Comparison of ENCODE assay signal across 24 mouse cellular contexts in the genomic region with DNA sequence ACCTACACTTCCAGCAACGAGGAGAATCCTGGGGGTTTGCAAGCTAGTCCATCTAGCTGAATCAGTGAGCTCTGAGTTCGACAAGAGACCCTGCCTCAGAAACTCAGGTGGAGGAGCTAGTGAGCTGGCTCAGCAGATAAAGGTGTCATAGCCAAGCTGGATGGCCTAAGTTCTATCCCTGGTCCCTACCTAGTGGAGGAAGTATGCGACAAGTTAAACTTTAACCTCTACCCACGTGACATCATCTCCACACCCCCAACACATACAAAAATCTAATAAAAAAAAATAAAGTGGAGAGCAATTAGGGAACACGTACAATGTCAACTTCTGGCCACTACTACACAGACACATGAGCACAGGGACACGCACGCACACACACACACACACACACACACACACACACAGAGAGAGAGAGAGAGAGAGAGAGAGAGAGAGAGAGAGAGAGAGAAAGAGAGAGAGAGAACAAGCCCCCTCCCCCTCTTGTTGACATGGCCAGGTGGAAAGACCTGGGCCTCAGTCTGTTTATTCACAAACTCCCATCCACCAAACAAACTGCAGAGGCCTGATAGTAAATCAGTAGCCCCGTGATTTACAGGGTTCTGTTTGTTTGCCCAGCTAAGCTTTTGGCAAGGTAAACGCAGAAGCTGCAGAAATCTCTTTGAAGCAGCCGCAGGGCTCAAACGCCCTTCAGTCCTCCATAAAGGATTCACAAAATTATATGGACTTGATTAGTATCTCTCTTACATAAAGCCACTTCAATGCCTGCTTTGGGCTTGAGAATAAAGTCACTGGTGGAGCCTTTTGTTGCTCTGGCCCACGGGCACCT.
A peak's percentile ranks its signal among the peaks of the same experiment; 100 is the strongest.
DNase-seq lines count a peak whose midpoint lies in the region; ATAC-seq and TF ChIP-seq lines count a peak whose summit lies in the region.
"Had no signal": no experiment of that assay in that cellular context is flagged by ENCODE, and none has a peak within 500 bp of the region (broad histone marks: within the 10 kb centered on the region; RNA-seq: fewer than 3 reads in every experiment).

No protein-coding gene starts in this region.

- no peak for TF ChIP-seq POLR2A in MEL (IDR thresholded peaks at IDR 0.05; ENCODE audit: control insufficient read depth in 1 of 2, insufficient read depth in 1 of 2, low read depth in 1 of 2, low read length in 2 of 2, poor library complexity in 1 of 2)

- no peak for DNase-seq in limb, embryonic 10.5 days (ENCODE audit: low spot score)
- DNase-seq in MEL (ENCODE audit: low read depth, low spot score), result no peak
- DNase-seq in thymus, adult 18-20 months, result no peak
- no peak for DNase-seq in thymus, postnatal 14 days
- DNase-seq: adrenal gland, adult 8-10 months; heart, postnatal 4 days; kidney, adult 8-10 months; kidney, postnatal 14 days; layer of hippocampus, postnatal 36 days; lung, adult 18-20 months; lung, postnatal 10 days; thymus, postnatal 4 days had no signal

- no peak overlapping the region for H3K4me2 ChIP-seq in limb, embryonic 12.5 days
- no peak overlapping the region for H3K4me2 ChIP-seq in intestine, embryonic 16.5 days (ENCODE audit: low read depth, low read length)
- no peak overlapping the region for H3K4me2 ChIP-seq in midbrain, embryonic 16.5 days (ENCODE audit: low read length)
- H3K4me2 ChIP-seq: forebrain, embryonic 13.5 days; heart, embryonic 15.5 days; limb, embryonic 13.5 days; midbrain, embryonic 12.5 days; stomach, embryonic 15.5 days had no signal

- H3K27ac ChIP-seq in limb, embryonic 12.5 days, result 0 out of 2 replicates have a peak overlapping the region, but pooled peaks have one; percentile 23
- no peak overlapping the region for H3K27ac ChIP-seq in limb, embryonic 10.5 days
- no peak overlapping the region for H3K27ac ChIP-seq in MEL (ENCODE audit: control insufficient read depth, low read depth, low read length)
- no peak overlapping the region for H3K27ac ChIP-seq in intestine, embryonic 16.5 days (ENCODE audit: low read length)
- H3K27ac ChIP-seq in midbrain, embryonic 16.5 days (ENCODE audit: low read length), result peak overlapping the region; percentile 34
- H3K27ac ChIP-seq: heart, embryonic 15.5 days; layer of hippocampus, adult 2 months; limb, embryonic 13.5 days; midbrain, embryonic 12.5 days; stomach, embryonic 15.5 days had no signal

- H3K27me3 ChIP-seq in limb, embryonic 12.5 days, result 0 out of 2 replicates have a peak, but pooled peaks cover 8% of the 10 kb centered on the region
- peaks cover 30% of the 10 kb centered on the region for H3K27me3 ChIP-seq in limb, embryonic 10.5 days (ENCODE audit: low read depth, poor library complexity, severe bottlenecking)
- peaks cover 0 to 9% of the 10 kb centered on the region in 2 experiments; a peak in 3 of 4 replicates for H3K27me3 ChIP-seq in MEL (ENCODE audit: control insufficient read depth in 1 of 2, insufficient read depth in 2 of 2, low read length in 2 of 2)
- no peaks in the 10 kb centered on the region for H3K27me3 ChIP-seq in intestine, embryonic 16.5 days (replicated peaks; ENCODE audit: control insufficient read depth, insufficient read depth, low read length)
- H3K27me3 ChIP-seq in midbrain, embryonic 16.5 days (ENCODE audit: control insufficient read depth, insufficient read depth, low read depth, low read length), result no peaks in the 10 kb centered on the region
- H3K27me3 ChIP-seq: CH12.LX; heart, embryonic 15.5 days; limb, embryonic 13.5 days; stomach, embryonic 15.5 days had no signal

- no peak for TF ChIP-seq EP300 in MEL (IDR thresholded peaks at IDR 0.05; ENCODE audit: low read depth in 1 of 2, low read length in 2 of 2)

- H3K4me1 ChIP-seq in limb, embryonic 12.5 days (replicated peaks), result peaks cover 18% of the 10 kb centered on the region
- H3K4me1 ChIP-seq in limb, embryonic 10.5 days, result peaks cover 30% of the 10 kb centered on the region
- no peaks in the 10 kb centered on the region for H3K4me1 ChIP-seq in MEL (ENCODE audit: control insufficient read depth in 1 of 2, insufficient read depth in 2 of 2, low read length in 2 of 2)
- no peaks in the 10 kb centered on the region for H3K4me1 ChIP-seq in intestine, embryonic 16.5 days (ENCODE audit: control insufficient read depth, insufficient read depth, low read length)
- peaks cover 15% of the 10 kb centered on the region for H3K4me1 ChIP-seq in midbrain, embryonic 16.5 days (ENCODE audit: control insufficient read depth, insufficient read depth, low read length)
- H3K4me1 ChIP-seq: heart, embryonic 15.5 days; stomach, embryonic 15.5 days had no signal

- H3K36me3 ChIP-seq in limb, embryonic 12.5 days, result no peaks in the 10 kb centered on the region
- H3K36me3 ChIP-seq in limb, embryonic 10.5 days, result no peaks in the 10 kb centered on the region
- H3K36me3 ChIP-seq in MEL (ENCODE audit: control insufficient read depth in 1 of 2, insufficient read depth in 2 of 2, low read length in 2 of 2), result no peaks in the 10 kb centered on the region
- H3K36me3 ChIP-seq in intestine, embryonic 16.5 days (ENCODE audit: control insufficient read depth, insufficient read depth, low read length), result no peaks in the 10 kb centered on the region
- no peaks in the 10 kb centered on the region for H3K36me3 ChIP-seq in midbrain, embryonic 16.5 days (ENCODE audit: control insufficient read depth, insufficient read depth, low read length)
- H3K36me3 ChIP-seq: G1E; heart, embryonic 15.5 days; limb, embryonic 13.5 days; midbrain, embryonic 12.5 days; stomach, embryonic 15.5 days had no signal

- TF ChIP-seq RAD21 in MEL (IDR thresholded peaks at IDR 0.05; ENCODE audit: low read depth, low read length), result no peak

- no peak for TF ChIP-seq CTCF in MEL (IDR thresholded peaks at IDR 0.05 in 2 of 3, conservative IDR thresholded peaks at IDR 0.05 in 1 of 3; ENCODE audit: control insufficient read depth in 1 of 3, insufficient read depth in 1 of 3, low read depth in 2 of 3, low read length in 3 of 3, poor library complexity in 1 of 3, severe bottlenecking in 1 of 3)

- H3K9ac ChIP-seq in limb, embryonic 12.5 days (replicated peaks), result no peak overlapping the region
- H3K9ac ChIP-seq in MEL (ENCODE audit: control insufficient read depth, low read depth, low read length, poor library complexity, severe bottlenecking), result no peak overlapping the region
- no peak overlapping the region for H3K9ac ChIP-seq in intestine, embryonic 16.5 days (ENCODE audit: low read depth, low read length)
- H3K9ac ChIP-seq in midbrain, embryonic 16.5 days (ENCODE audit: low read depth, low read length), result no peak overlapping the region
- H3K9ac ChIP-seq: forebrain, embryonic 13.5 days; heart, embryonic 15.5 days; limb, embryonic 13.5 days; midbrain, embryonic 12.5 days; stomach, embryonic 15.5 days had no signal

- no peaks in the 10 kb centered on the region for H3K9me3 ChIP-seq in limb, embryonic 12.5 days
- no peaks in the 10 kb centered on the region for H3K9me3 ChIP-seq in limb, embryonic 10.5 days (replicated peaks)
- H3K9me3 ChIP-seq in MEL (replicated peaks; ENCODE audit: insufficient read depth, low read length), result no peaks in the 10 kb centered on the region
- H3K9me3 ChIP-seq in intestine, embryonic 16.5 days (ENCODE audit: control insufficient read depth, low read length), result no peaks in the 10 kb centered on the region
- H3K9me3 ChIP-seq in midbrain, embryonic 16.5 days (replicated peaks; ENCODE audit: control insufficient read depth, low read length, poor library complexity, severe bottlenecking), result no peaks in the 10 kb centered on the region
- H3K9me3 ChIP-seq: forebrain, embryonic 13.5 days; G1E; heart, embryonic 15.5 days; limb, embryonic 13.5 days; midbrain, embryonic 12.5 days; stomach, embryonic 15.5 days had no signal

- WGBS in limb, embryonic 12.5 days, result 44% methylated on average over 12 of the region's 12 CpGs
- WGBS in limb, embryonic 10.5 days, result 54% methylated on average over 12 of the region's 12 CpGs
- 39% methylated on average over 12 of the region's 12 CpGs for WGBS in intestine, embryonic 16.5 days
- 52% methylated on average over 12 of the region's 12 CpGs for WGBS in midbrain, embryonic 16.5 days

- no peak for ATAC-seq in limb, embryonic 12.5 days (ENCODE audit: insufficient number of reproducible peaks, insufficient read depth, low FRiP score, low TSS enrichment, low read depth)
- ATAC-seq in intestine, embryonic 16.5 days, result peak; percentile 56; the same call in 1 of the 2 replicates
- no peak for ATAC-seq in midbrain, embryonic 16.5 days
- ATAC-seq: activated CD4-positive, CD25-positive, alpha-beta regulatory T cell, adult 4 months; forebrain, embryonic 13.5 days had no signal

- H3K4me3 ChIP-seq in limb, embryonic 12.5 days (replicated peaks), result no peak overlapping the region
- no peak overlapping the region for H3K4me3 ChIP-seq in limb, embryonic 10.5 days
- H3K4me3 ChIP-seq in MEL (ENCODE audit: control insufficient read depth in 1 of 2, insufficient read depth in 1 of 2, low read depth in 2 of 2, low read length in 2 of 2), result no peak overlapping the region
- no peak overlapping the region for H3K4me3 ChIP-seq in intestine, embryonic 16.5 days (ENCODE audit: low read length)
- H3K4me3 ChIP-seq in midbrain, embryonic 16.5 days (ENCODE audit: low read depth, low read length), result no peak overlapping the region
- H3K4me3 ChIP-seq: forebrain, embryonic 13.5 days; heart, embryonic 15.5 days; layer of hippocampus, adult 2 months; limb, embryonic 13.5 days; midbrain, embryonic 12.5 days; stomach, embryonic 15.5 days had no signal

- H3K79me2 ChIP-seq in MEL (ENCODE audit: control insufficient read depth, insufficient read depth, low read length, poor library complexity), result no peaks in the 10 kb centered on the region

TF ChIP-seq in MEL, 35 proteins besides CTCF, POLR2A, EP300 and RAD21:
- 0 out of 2 replicates have a peak, but pooled peaks have one; percentile 24 for TF ChIP-seq USF1 (IDR thresholded peaks at IDR 0.05; ENCODE audit: low read depth, low read length)
- no peak for TF ChIP-seq USF2 (IDR thresholded peaks at IDR 0.05; ENCODE audit: borderline replicate concordance in 1 of 2, insufficient read depth in 1 of 2, low read depth in 1 of 2, low read length in 2 of 2)

Comparison
In these comparisons a context has a peak if more than half of its experiments do, and no peak if none do; other contexts are left out.
1. H3K27ac ChIP-seq: peak in limb, embryonic 12.5 days (single experiment) and midbrain, embryonic 16.5 days (single experiment); none in limb, embryonic 10.5 days (single experiment), MEL (single experiment) and intestine, embryonic 16.5 days (single experiment).